Mouse (Mus musculus) stomach, postnatal 0 days (tissue): Measurements from ENCODE around the gene Timp3. TPM values are rescaled to one million over a fixed set of nuclear protein-coding genes. Genes with fewer than 3 reads are reported as not detected.

Experiments
- ATAC-seq: fragments of 200-750 bp; cut with Nextera tagmentation; 2 replicates; pipeline ENCODE4 v1.8.0; 2017; ENCODE audit not compliant: low FRiP score, low TSS enrichment
- DNase-seq: peaks from one replicate; pipeline ENCODE4 v3.0.0-alpha.2; 2016; ENCODE audit warnings: low spot score
- H3K27ac ChIP-seq: fragments of 300-500 bp; sonication (generic); replicated peaks from 2 replicates; pipeline ENCODE4 v1.5.1; 2014; ENCODE audit warnings: mild to moderate bottlenecking, control low read depth
- H3K27me3 ChIP-seq: fragments of 300-500 bp; sonication (generic); 2 replicates; pipeline ENCODE4 v1.6.1; 2014; ENCODE audit warnings: low read length; ENCODE audit not compliant: control insufficient read depth, insufficient read depth
- H3K36me3 ChIP-seq: fragments of 300-500 bp; sonication (generic); 2 replicates; pipeline ENCODE4 v1.6.1; 2014; ENCODE audit warnings: low read length, mixed read lengths; ENCODE audit not compliant: control insufficient read depth, insufficient read depth
- H3K4me1 ChIP-seq: fragments of 300-500 bp; sonication (generic); replicated peaks from 2 replicates; pipeline ENCODE4 v1.6.1; 2014; ENCODE audit warnings: antibody characterized with exemption; ENCODE audit not compliant: control insufficient read depth, insufficient read depth
- H3K4me2 ChIP-seq: fragments of 300-500 bp; sonication (generic); replicated peaks from 2 replicates; pipeline ENCODE4 v1.6.1; 2014; ENCODE audit warnings: low read depth, mild to moderate bottlenecking, control low read depth, moderate library complexity
- H3K4me3 ChIP-seq: fragments of 300-500 bp; sonication (generic); 2 replicates; pipeline ENCODE4 v1.5.1; 2014; ENCODE audit warnings: low read depth, low read length, control low read depth
- H3K9ac ChIP-seq: fragments of 300-500 bp; sonication (generic); 2 replicates; pipeline ENCODE4 v1.6.1; 2014; ENCODE audit warnings: mild to moderate bottlenecking, low read length, control low read depth, mixed read lengths
- H3K9me3 ChIP-seq: fragments of 300-500 bp; sonication (generic); 2 replicates; pipeline ENCODE4 v1.6.1; 2016; ENCODE audit warnings: low read length; ENCODE audit not compliant: control insufficient read depth
- CTCF ChIP-seq: IDR thresholded peaks from 2 replicates; pipeline ENCODE4 v1.5.1; 2016; ENCODE audit warnings: antibody characterized with exemption, low read depth, mild to moderate bottlenecking, moderate library complexity
- EP300 ChIP-seq: optimal IDR thresholded peaks from 2 replicates; pipeline ENCODE3; 2016; ENCODE audit warnings: antibody characterized with exemption
- WGBS: fragments of 180-500 bp; shearing (Covaris S2); extraction: QIAGEN DNeasy Blood & Tissue Kit; methylation state at CpG from one replicate; pipeline ENCODE4 v1.1.7; 2014; 5-methylcytosine and 5-hydroxymethylcytosine counted together
- polyA plus RNA-seq: library from polyadenylated mRNA; unstranded; fragments of >200 nt; fragmentation: Nextera tagmentation; extraction: Ambion mirVana; gene quantifications from 2 replicates; pipeline ENCODE4 v1.2.1, GENCODE M21; 2015

Gene Timp3
- polyA plus RNA-seq, 1 experiment from 2014 or later, result 33.0 TPM

DNA sequence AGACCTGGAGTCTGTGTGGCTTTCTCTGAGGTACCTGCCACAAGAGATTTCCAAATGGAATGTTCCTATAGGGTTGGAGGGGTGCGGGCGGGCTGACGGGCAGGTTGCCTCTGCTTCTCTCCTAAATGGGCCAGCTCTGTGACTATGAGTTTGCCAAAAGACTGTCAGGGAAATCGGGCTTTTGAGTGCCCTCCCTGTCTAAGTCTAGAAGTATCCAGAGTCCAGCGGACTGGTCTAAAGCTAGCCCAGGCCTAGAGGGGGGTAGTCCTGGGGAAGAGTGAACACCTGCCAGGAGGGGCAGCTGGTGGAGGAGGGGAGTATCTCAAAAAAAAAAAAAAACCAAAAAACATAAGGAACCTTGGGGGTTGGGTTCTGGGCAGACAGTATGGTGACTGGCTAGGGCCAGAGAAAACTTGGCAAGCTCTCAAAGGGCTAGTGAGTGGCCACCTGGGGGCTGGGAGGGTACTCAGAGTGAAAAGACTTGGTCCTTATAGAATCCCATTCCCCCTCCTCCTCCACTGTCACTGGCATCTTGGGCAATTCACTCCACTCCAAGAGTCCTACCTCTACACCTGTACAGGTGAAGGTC is 18.5 kb downstream of the Timp3 start:
- TF ChIP-seq CTCF (no peak), EP300 (no peak)
- no peaks in the 10 kb centered on the region for H3K27me3 ChIP-seq
- no peak overlapping the region for H3K27ac ChIP-seq
- no peak for ATAC-seq
- DNase-seq, result no peak
- H3K36me3 ChIP-seq, result no peaks in the 10 kb centered on the region
- H3K4me2 ChIP-seq, result no peak overlapping the region
- no peak overlapping the region for H3K4me3 ChIP-seq
- H3K9ac ChIP-seq, result no peak overlapping the region
- no peaks in the 10 kb centered on the region for H3K9me3 ChIP-seq
- no peaks in the 10 kb centered on the region for H3K4me1 ChIP-seq
- 92% methylated on average over 5 of the region's 5 CpGs for WGBS

GRCm38 (mm10) chr10:86319526-86319925 is 19.4 kb downstream of the Timp3 start:
- Histone ChIP-seq H3K9ac (no peak overlapping the region), H3K27ac (no peak overlapping the region), H3K4me3 (no peak overlapping the region), H3K36me3 (no peaks in the 10 kb centered on the region), H3K27me3 (no peaks in the 10 kb centered on the region), H3K4me1 (no peaks in the 10 kb centered on the region), H3K4me2 (no peak overlapping the region), H3K9me3 (no peaks in the 10 kb centered on the region)
- ATAC-seq (no peak), DNase-seq (no peak)
- TF ChIP-seq EP300, result no peak
- TF ChIP-seq CTCF, result no peak
- WGBS, result 77% methylated on average over 3 of the region's 3 CpGs

DNA sequence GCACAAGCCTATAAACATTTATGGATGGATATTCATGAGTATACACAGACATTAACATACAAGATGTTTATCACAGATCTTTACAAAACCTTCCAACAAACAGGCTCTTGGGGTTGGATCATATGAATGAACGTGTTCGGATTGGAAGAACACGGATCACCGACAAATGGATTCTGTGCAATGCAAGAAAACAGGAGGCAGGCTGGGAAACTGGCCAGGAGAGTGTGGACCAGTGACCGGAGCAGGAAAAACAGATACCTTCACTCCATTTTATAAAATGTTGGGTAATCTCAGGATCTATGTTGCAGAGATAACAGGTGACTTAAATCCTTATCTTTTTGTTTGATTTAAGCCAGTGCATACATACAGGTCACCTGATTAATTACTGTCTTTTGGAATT is 20.0 kb downstream of the Timp3 start:
- no peak for TF ChIP-seq EP300
- no peak for TF ChIP-seq CTCF
- Histone ChIP-seq H3K9me3 (no peaks in the 10 kb centered on the region), H3K4me3 (no peak overlapping the region), H3K4me2 (no peak overlapping the region), H3K27ac (no peak overlapping the region), H3K27me3 (no peaks in the 10 kb centered on the region), H3K36me3 (no peaks in the 10 kb centered on the region), H3K4me1 (no peaks in the 10 kb centered on the region), H3K9ac (no peak overlapping the region)
- ATAC-seq (no peak), DNase-seq (no peak)
- 80% methylated on average over 5 of the region's 5 CpGs for WGBS

DNA sequence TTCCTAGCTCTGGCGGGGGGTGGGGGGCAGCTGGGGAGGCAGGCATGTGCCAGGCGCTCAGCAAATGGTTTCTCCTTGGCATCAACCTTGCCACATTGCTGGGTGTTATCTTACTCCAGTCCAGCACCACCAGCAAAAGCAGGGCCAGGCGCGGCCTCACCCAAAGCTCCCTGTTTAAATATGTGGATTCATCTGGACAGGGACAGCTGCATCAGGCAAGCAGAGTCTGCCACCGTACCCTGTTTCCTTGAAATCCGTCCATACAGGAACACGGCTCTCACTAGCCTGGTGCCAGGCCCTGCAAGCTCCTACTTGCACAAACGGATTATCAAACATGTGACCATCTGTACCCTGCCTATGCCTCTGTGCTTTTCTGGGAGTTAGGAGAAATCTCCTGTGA is 21.0 kb downstream of the Timp3 start:
- H3K27me3 ChIP-seq, result no peaks in the 10 kb centered on the region
- H3K27ac ChIP-seq, result 0 out of 2 replicates have a peak overlapping the region, but pooled peaks have one; percentile 8
- H3K4me3 ChIP-seq, result no peak overlapping the region
- no peaks in the 10 kb centered on the region for H3K9me3 ChIP-seq
- WGBS, result 65% methylated on average over 8 of the region's 8 CpGs
- no peak overlapping the region for H3K9ac ChIP-seq
- H3K4me1 ChIP-seq, result no peaks in the 10 kb centered on the region
- no peak overlapping the region for H3K4me2 ChIP-seq
- ATAC-seq, result peak; percentile 72; the same call in 1 of the 2 replicates
- DNase-seq, result no peak
- TF ChIP-seq EP300 (no peak), CTCF (no peak)
- H3K36me3 ChIP-seq, result no peaks in the 10 kb centered on the region

GRCm38 (mm10) chr10:86322006-86322405 is 21.8 kb downstream of the Timp3 start:
- Histone ChIP-seq H3K9ac (no peak overlapping the region), H3K27ac (no peak overlapping the region), H3K36me3 (no peaks in the 10 kb centered on the region), H3K4me1 (no peaks in the 10 kb centered on the region), H3K4me3 (no peak overlapping the region), H3K27me3 (no peaks in the 10 kb centered on the region), H3K9me3 (no peaks in the 10 kb centered on the region), H3K4me2 (no peak overlapping the region)
- ATAC-seq, result no peak
- no peak for TF ChIP-seq EP300
- peak; percentile 19; the same call in 1 of the 2 replicates for TF ChIP-seq CTCF
- 40% methylated on average over 1 of the region's 1 CpGs for WGBS
- DNase-seq, result no peak

DNA sequence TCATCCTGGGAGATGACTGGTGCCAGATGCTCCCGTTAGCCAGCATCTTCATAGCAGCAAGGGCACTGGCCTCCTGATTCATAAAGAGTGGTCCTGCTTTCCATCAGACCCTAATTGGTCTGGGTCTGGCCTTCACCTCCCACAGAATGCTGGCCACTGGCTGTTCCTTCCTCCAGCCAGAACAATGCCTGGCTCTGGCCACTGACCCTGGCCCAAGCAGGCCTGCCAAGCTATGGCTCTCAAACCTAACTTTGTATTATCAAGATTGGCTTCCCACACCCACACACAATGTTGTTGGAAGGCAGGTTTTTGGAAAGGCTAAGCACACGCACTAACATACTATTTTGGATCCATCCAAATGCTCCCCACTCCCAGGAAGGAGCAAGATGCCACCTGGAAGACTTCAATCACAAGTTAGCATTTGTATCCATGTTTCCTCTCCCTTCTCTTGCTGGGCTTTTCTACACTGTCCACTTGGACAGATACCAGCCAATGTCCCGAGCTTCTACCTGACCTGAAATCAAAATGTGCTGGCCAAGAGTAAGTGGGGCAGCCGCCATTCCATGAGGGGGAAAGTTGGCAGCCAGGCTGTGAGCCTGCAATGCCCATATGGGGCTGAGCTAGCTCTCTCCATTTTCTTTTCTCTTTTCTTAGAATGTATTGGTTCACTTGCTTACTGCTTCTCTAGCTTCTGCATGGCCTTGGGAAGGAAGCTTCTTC is 23.3 kb downstream of the Timp3 start:
- 74% methylated on average over 4 of the region's 4 CpGs for WGBS
- no peak for ATAC-seq
- no peak overlapping the region for H3K4me2 ChIP-seq

More for the DNA sequence above, 23.3 kb downstream of the Timp3 start:
- Histone ChIP-seq H3K4me1 (no peaks in the 10 kb centered on the region), H3K4me3 (no peak overlapping the region), H3K27ac (no peak overlapping the region), H3K9ac (no peak overlapping the region), H3K27me3 (no peaks in the 10 kb centered on the region), H3K9me3 (no peaks in the 10 kb centered on the region), H3K36me3 (no peaks in the 10 kb centered on the region)
- TF ChIP-seq CTCF, result no peak
- no peak for TF ChIP-seq EP300
- no peak for DNase-seq
